Mouse (Mus musculus) embryo, embryonic 10.5 days (tissue): ENCODE results near the gene Hcfc2.

Experiments used
- DNase-seq: peaks from one replicate; pipeline ENCODE4 v3.0.0-alpha.2; 2015; ENCODE audit warnings: low spot score

Hcfc2 gene

DNA sequence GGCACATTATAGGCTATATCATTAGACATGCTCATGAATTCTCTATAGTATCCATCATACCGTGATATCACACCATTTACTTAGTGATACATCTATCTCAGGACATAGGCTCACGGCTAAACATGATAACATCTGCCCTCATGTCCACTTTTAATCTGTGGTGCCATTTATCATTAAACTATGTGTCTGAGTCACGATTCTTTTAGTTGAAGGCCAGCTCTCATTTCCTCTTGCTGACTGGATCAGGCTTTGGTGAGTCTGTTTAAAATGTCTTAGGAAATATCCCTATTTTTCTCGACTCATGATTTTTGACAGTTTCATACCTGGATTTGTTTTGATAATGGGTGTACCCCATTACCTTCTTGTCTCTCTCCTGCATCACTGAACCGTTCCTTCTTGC, at the start of gene Hcfc2:
Hcfc2 (plus strand) TSS at position 205 of the 400 bp plus-strand sequence.
- no peak for DNase-seq

DNA sequence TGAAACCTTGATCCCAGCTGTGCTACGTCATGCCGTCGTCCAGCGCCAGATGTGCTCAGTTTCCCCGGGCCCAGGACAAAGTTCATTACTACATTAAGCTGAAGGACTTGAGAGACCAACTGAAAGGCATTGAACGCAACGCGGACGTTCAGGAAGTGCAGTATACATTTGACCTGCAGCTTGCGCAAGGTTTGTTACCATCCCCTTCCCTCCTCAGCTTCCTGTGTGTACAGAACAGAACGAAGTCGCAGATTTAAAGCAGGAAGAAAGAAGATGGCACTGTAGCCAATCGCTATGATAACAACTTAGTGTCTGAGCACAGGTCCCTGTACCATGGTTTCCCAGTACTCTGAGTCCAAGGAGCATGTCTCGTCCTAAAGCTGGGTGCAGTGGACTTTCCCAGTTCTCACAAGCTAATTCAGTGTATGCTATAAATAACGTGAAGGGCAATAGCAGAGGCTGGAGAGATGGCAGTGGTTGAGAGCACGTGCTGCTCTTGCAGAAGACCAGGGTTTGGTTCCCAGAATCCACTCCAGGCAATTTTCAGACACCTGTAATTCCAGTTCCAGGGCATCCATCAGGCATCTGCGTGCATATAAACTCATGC, 48.7 kb upstream of the Hcfc2 start:
- DNase-seq: no peak

DNA sequence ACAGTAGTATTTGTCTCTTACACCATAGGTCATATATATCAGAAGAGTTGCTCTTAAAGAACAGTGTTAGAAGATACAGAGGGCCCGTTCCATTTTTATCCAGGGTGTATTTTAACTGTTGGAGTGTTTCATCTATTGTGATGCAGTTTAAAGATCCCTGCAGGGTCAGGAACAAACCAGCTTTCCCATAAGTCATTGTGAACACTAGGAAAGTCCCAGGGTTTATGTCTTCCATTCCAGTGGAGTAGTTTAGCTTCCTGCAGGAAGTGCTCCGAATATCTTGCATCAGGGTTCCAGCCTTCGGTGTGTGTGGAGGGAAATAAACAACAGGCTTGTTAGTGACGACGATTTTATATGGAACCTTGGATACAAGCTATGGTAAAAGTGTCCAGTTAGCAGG, 44.7 kb upstream of the Hcfc2 start:
- no peak for DNase-seq

DNA sequence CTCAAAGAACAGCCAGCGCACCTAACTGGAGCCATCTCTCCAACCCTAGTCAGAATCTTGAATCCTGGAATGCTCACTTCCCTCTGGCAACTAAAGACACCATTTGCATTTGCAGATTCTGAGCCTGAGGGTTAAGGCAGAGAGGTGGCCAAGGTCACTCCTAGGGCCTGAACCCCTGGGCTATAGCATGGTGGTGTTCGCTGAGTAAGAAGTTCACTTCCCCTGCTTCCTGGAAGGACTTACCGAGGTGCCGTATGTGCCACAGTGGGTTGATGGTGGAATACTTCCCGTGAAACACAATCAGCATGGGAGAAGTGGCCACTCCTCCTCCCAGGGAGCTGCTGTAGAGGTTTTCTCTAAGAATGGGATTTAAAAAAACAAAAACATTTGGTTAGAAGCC, 43.3 kb upstream of the Hcfc2 start:
- DNase-seq: no peak

DNA sequence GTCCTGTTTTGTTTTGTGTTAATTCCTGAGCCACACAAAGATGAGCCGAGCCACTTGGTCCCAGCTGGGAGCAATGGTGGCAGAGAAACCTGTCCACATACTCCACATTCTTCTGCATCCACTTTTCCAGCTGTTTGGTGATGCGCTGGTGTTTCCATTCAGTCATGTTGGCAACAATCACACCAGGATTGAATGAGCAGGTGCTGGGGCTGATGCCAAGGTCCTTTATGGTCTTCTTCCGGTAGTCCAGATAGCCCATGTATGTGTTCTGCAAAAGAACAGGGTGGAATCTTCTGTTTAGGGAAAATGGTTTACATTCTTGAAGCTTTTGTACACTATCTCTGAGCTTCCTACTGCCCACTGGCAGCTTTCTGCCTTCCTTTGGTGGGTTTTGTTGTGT, 41.4 kb upstream of the Hcfc2 start:
- DNase-seq: no peak

DNA sequence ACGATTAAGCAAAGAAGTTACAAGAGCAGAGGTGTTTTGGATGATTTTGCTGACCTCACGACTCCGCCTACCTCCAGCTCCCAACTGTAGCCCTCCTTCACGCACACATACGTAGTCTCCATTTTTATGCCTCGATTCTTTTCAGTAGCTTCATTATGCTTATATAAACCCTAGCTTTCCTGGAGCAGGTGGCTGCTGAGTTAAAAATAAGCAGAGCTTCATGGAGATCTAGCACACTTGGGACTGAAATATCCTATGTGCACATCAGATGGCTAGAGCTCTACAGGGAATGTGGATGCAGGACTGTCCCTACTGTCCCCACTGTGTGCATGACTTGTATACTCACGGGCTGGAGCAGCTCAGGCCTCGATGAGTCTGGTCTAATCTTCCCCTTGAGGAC, 34.1 kb upstream of the Hcfc2 start:
- no peak for DNase-seq

DNA sequence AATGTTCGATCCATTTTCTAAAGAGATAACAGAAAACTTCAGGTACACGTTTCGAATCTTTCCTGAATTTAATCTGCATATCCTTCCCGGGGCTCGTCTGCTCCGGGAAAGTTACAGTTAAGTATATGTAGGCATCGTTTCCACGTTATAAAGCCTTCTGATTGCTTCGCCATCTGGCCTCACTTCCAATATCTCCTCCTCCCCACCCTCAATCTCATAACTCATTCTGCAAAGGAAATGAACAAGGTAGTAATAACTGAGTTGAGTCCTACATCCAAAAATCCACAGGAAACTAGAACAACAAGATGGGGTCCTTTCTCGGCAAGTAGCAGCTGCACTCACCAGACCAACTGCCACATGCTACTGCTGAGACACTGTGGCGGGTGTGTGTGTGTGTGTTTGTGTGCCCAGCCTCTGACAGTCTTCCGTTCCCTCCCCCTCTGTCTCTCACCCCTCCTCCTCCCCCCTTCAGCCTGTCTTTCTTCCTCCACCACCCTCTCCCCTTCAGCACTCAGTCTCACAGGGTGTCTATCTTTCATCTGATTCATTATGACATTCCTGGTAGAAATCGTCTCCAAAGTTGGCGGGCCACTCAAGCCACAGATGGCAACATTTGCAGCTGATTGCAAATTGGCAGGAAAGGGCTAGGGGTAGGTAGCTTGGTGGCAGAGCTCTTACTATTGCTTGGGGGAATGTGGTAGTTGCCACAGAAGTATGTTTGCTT, 33.5 kb upstream of the Hcfc2 start:
- no peak for DNase-seq

DNA sequence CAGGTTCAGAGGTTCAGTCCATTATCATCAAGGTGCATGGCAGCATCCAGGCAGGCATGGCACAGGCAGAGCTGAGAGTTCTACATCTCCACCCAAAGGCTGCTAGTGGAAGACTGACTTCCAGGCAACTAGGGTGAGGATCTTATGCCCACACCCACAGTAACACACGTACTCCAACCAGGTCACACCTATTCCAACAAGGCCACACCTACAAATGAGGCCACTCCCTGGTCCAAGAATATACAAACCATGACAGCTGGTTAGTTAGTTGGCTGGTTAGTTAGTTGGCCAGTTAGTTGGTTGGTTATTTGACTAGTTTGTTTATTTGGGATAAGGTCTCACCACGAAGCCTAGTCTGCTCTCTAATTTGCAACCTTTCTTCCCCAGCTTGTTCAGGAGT, 32.7 kb upstream of the Hcfc2 start:
- DNase-seq: no peak

DNA sequence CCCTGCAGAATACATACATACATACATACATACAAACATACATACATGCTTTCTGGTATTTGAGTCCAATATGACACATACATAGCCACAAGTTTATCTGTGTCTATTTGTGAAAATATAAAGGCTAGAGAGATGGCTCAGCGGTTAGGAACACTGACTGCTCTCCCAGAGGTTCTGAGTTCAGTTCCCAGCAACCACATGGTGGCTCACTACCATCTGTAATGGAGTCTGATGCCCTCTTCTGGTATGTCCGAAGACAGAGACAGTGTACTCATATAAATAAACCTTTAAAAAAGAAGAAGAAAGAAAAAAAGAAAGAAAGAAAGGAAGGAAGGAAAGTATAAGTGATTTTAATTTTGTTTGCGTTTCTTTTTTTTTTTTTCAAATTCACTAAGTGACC, 30.0 kb upstream of the Hcfc2 start:
- no peak for DNase-seq

DNA sequence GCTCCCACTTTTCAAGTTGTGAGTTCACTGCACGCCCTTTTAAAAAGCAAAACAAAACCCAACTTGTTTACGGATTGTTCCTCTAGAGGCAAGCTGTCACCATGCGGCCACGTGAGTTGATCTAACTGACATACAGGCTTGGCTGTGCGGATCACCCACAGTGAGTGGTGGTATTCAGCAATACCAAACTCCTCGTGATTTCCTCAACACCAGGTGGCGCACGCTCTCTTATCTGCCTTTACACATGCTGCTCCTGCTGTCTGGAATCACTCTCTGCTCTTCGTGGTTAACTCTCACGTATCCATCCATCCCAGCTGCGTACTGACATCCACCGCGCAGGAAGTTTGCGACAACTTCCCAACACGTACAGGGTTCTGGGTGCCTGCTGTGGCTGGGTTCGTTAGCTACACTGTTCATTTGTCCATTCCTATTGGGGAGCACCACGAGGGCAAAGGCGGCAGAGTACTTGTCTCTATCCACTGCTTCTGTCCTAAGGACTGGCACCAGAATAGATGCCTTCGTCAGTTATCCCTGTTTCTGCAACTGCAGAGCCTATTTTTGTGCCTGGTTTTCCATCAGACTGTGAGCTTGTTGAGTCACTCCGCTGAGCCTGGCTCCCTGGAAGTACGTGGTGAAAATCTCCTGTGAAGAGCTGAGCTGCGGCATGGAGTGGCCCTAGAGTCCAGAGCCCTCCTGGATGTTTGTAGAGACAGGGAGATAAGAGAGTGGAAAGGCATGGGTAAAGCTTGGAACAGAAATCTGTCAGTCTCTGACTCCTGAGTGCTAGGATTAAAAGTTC, 29.3 kb upstream of the Hcfc2 start:
- DNase-seq: peak; percentile 94

DNA sequence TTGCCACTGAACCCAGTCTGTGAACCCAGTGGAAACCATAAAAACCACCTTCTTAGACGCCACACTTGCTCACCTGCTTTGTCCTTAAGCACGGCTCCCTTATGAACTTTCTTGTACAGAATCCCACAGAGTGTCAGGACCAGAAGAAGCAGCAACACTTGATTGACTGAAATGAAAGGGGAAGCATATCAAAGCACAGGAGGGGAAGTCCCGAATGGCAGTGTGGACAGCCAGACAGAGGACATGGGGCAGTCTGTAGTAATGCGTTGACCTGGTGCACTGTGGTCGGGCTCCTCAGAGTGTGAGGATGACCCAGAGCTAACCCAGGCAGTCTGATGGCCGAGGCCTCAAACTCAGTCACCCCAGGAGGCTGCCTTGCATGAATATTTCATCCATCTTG, 25.8 kb upstream of the Hcfc2 start:
- DNase-seq: no peak

DNA sequence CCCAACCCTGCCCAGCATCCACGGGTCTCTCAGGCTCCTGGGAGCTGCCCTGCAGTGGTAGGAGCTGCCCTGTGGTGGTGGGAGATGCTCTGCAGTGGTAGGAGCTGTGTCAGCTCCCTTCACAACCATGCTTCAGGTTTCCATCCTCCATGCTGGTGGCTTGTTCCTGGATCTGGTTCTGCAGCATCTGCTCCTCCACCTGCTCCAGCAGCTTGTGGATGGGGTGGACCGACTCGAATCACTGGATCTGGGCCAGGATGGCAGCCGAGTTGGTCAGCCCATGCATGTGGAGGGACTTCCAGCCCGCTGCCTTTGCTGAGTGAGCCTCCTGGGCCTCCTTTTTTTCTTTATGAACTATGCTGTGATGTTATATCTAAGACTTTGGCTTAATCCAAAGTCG, 19.0 kb upstream of the Hcfc2 start:
- DNase-seq: no peak

DNA sequence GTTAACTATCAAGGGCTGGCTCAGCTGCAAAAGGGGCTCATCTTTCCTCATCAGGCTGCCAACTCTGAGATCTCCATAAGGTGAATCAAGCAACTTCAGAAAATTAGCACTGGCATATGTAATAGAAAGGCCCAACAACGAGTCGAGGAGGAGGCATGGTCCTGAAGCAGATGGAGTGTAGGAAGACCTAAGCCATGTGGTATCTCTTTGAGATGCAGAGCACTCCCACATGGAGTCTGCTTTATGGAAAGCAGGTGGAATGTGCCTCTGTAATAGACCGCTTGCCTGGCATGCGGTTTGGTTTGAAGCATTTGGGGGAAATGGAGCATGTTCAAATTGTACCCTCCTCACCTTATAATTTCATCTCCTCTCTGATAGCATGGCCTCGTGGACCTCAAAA, 15.2 kb upstream of the Hcfc2 start:
- no peak for DNase-seq

DNA sequence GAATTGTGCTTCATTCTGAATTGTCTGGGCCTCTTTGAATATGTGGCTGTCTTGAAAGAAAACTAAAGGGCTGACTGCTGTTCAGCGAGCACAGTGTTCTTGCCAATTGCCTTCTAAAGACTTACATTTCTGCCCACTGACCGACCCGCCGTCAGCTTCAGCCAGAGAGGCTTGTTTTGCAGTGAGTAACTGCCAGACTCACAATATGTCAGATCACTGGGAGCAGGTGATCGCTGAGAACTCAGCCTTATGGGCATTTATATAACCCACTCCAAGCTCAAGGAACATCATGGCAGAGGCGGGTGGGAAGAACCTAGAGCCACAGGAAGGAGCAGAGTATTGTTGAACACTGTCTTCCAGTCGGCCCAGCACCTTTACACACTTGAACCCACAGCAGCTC, 14.3 kb upstream of the Hcfc2 start:
- DNase-seq: no peak

DNA sequence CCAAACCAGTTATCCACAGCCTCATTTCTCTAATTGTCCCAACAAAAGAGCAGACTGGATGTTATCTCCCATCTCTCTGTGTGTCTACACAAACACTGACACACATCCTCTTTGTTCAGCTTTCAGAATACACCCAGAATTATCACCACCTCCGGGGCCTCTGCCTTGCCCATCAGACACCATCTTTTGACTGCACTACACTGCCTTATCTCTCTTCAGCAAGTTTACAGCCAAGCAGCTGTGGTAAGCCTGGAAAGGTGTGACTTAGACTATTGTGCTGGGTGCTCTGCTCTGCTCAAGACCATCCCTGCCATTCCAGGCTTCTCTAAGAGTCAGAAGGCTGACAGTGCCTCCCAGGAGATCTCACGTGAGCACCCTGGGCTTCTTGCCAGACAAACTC, 10.5 kb upstream of the Hcfc2 start:
- DNase-seq: no peak

DNA sequence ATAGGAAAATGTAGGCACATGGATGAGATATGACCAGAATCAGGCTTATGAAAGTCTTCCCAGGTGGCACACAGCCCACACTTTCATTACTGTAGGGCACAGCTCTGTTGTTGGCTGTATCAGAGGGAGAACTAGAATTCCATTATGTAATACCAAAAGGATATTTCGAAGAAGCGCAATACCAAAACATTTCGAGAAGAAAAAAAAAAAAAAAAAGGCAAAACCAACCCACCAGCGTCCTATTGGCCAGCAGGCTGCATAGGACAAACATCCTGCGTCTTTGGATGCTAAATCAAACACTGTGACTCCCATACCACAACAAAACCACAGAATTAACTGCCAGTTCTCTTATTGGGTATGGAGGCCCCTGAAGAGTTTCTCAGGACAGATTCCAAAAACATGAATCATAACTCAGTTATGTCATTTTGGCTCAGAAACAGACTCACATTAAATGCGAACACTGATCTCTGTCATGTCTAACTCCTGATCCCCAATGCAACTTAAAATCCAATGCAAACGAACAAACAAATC, 6.2 kb upstream of the Hcfc2 start:
- DNase-seq: no peak

DNA sequence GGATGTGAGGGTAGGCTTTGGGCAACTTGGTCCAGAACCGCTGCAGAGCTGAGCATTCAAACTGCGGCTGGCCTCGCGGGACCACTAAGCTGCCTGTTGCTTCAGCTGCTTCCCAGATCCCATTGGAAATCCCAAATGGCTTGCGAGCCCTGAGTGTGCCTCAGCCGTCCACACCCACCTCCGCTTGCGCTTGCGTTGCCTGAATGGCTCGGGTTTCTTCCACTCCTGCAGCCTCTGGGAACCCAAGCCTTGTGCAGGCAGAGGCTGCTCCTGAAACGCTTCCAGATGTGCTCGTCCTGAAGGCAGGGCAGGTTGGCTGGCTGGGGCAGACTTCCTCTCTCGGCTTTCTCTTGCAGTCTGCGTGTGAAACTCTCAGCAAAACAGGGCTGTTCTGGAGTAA, 5.5 kb upstream of the Hcfc2 start, which contains the start of gene Glt8d2:
Glt8d2 (minus strand) TSS at position 157 of the 400 bp plus-strand sequence.
- peak; percentile 85 for DNase-seq

DNA sequence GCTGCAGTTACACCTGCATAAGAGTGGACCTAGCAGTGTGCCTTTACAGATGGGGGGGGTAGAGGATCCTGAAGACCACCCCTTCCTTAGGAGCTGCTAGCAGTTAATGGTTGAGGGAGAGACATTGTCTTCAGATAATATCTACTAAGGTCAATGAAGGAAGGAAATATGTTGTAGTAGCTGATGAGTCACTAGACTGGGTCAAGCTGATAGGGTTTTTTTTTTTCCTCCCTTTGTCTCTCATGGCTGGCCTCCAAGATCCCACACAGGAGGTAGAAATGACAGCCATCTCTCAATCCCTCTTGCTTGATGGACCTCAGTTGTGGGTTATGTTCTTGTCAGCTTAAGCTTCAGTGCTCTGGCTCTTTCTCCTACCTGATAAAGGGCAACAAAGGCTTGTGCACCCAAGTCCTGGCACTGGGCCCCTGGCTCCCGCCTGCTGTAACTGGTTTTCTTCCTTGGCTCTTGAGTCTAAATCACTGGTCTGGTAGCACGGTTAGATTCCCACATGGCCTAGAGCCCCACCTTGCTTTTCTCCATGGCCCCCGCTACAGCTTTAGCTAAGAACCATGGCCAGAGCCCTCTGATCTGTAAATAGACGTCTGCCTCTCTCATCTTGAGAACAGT, 606 bp downstream of the Hcfc2 start:
- DNase-seq: no peak

DNA sequence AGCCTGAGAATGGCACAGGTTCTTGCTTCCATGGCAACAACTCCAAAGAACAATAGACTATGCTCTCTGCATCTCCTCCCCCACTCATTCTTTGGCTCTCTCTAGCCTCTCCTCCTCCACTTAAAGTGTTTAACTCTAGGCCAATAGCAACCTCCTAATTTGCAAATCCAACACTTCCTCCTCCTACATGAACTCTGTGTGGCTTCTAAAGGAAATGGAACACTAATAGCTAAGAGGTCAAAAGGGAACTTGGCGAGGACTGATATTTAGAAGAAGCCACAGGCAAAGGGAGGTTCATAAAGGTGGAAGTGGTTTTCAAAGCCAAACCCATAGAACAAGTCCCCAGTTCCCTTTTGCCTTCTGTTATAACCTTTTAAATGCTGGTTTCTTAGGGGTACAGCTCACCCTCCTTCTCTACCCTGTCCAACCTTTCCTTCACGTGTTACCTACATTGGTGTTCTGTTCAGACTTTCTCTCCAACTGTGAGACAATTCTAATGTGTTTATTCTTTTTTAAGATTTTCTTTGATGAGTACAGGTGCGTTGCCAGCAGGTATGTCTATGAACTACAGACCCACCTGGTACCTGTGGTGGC, 1.4 kb downstream of the Hcfc2 start:
- no peak for DNase-seq

DNA sequence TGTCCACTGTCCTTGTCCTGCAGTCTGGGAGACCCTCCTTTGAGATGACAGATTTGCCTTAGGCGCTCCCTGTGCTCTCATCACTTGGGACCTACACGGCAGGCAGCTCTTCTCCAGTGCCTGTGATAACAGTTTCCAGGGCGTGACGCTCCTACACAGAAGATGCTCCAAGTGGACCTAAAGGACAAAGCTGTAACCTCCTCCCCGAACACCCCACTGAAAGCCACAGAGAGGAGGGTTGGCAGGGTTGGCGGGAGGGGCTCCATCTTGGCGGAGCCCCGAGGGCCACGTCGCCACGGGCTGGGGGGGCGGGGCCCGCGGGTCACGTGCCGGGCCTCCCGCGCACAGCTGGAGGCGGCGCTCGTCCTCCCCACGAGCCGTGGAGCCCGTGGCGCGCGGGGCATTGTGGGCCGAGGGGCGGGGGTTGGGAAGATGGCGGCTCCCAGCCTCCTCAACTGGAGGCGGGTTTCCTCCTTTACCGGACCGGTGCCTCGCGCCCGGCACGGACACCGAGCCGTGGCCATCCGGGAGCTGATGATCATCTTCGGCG, 2.8 kb downstream of the Hcfc2 start:
- DNase-seq: peak; percentile 90

DNA sequence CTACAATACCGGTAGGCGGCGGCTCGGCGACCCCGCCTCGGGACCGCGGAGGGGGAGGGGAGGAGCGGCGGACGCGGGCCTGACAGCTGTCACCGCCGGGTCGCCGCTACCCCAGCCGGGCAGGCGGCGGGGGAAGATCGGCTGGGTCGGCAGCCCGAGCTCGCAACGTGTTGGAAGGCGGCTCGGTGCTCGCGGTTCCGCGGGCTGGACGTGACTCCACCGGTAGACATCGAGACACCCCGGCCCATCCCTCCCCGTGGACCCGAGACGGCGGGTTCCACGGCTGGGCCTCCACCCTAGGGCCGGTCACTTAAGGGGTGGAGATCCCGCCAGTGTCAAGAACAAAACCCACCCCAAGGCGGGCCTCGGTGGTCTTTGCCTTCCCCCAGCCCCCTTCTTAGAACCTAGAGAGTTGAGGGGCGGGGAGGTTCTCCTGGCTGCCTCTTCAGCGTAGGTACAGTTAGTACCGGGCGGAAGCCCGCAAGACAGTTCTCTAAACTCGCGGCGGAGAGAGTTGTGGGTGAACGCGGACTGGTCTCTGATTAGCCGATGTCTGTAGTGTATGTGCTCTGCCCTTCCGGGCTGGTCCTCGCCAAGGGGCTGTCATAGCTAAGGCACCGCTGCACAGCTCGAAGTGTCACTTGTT, 3.5 kb downstream of the Hcfc2 start:
- DNase-seq: peak; percentile 51
